Mouse (Mus musculus): ENCODE measurements around the gene Wfdc15a.

Gene Wfdc15a

DNA sequence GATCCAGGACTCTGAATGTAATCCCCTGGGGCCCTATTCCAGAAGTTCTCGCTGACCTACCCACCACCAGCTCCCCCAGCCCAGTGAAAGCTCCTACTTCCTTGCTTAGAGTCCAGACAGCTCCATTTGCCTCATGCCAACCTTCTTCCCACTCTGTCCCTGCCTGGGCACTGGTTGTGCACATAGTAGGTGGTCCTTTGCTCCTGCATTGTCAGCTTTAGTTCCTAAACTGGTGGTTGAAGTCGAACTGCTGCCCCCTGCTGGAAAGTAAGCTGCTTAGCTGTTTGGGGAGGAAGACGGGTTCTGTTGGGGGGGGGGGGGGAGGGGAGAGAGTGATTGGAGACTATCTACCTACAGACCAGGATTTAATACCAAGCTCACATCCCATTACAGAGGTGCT, 19.8 kb downstream of the Wfdc15a start:
- no peak for DNase-seq (ENCODE audit: extremely low read depth, insufficient read length, low spot score)

DNA sequence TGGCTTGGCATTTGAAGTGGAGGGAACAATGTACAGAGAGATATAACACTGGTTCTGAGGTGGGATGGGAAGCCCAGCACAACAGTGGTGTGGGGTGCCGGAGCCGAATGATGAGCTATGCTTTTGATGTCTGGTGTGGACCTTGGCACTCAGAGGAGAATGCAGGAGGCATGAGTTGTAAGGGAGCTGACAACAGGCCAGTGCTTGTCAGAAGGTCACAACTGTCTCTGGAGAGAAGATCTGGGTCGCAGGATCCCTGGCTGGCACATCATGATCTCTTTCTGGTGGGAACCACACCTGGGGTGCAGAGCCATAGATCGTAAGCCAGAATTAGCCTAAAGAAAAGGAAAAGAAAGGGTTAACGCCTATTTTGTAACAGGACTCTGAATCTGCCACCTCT, 22.1 kb downstream of the Wfdc15a start:
- DNase-seq (ENCODE audit: extremely low read depth, insufficient read length, low spot score) = no peak

DNA sequence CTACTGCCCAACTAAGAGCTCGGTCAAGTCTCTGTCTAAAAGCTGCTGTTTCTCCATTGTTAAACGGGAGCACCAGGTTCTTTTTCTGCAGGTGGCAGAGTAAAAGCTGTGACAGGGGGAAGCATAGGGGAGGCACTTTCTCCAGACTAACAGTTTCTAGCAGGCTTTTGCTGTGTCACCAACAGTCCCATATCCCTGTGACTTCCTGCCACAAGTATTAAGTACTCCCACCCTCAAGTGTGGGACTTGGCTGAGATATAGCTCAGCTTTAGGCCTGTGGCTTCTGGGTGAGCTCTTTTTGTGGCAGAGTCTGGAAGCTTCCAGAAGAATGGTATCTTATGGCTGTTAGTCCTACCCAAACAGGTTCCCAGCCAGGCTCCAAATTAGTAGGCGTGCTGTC, 24.1 kb downstream of the Wfdc15a start:
- no peak for DNase-seq (ENCODE audit: extremely low read depth, insufficient read length, low spot score)

DNA sequence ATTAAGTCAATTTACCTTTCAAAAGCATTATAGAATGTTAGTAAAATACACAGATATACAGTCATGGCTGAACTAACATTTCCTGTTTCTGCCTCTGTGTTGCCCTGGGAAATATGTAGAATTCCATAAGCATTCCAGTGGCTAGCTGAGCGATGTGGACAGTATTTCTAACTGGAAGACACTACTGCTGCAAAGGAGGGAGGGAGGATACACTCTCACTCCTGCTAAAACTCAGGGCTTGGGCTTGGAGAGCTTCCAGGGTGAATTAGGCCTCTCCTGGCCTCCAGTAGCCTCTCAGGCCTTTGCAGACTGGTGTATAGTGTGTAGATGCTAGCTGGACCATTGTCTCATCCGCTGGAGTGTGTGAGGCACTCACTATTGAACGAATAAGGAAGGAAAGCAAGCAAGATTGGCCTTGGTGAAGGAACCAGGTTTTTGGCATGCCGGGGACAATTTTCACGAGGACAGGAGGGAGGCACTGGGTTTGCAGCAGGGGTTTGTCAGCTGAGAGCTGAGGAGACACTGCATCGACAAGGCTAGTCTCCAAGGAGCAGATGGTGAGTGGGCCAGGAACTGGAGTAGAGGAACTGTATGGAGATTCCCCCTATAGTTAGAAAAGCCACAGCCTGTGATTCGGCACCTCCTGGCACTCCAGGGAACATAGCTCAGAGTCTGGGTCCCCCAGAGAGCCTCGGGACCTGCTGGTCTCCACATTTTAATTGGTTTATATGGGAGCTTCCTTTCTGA, 25.1 kb downstream of the Wfdc15a start:
- no peak for DNase-seq (ENCODE audit: extremely low read depth, insufficient read length, low spot score)

DNA sequence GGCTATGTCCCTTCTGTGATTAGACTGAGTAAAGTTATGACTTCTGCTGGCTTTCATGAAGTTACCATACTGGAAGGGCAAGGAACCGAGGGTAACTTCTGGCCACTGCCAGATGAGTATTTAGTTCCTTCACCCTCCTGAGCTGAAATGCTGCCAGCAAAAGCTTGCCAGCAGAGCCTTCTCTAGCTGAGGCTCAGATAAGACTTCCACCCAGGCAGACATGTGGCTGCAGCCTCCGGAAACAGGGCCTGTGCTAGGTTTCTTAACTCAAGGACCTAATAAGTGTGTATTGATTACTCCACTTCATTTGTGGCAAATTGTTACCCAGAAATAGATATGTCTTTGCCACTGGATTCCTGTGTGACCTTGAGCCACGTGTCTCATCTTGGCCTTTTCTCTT, 26.5 kb downstream of the Wfdc15a start:
- DNase-seq (ENCODE audit: extremely low read depth, insufficient read length, low spot score) = no peak

DNA sequence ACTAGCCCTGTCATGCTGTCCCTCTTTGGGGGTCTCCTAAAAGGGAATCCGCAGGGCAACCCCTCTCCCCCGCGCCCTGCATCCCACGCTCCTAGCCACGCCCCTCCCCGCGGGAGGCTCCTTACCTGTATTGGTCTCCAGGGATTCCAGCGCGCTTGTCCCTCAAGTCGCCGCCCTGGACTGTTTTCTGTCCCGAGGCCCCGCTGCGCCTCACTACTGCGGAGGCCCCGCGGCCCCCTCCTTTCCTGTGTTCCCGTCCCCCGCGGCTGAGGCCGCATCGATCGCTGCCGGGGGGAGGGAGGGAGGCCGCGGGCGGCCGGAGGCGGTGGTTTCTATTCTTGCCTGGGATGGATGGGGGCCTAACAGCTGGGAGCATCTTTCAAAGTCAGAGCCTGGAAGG, 29.0 kb downstream of the Wfdc15a start, which contains the start of gene Kcns1:
Gene Kcns1, minus strand, starts transcription at position 212 of the 400 bp plus-strand sequence.
- no peak for DNase-seq (ENCODE audit: extremely low read depth, insufficient read length, low spot score)

DNA sequence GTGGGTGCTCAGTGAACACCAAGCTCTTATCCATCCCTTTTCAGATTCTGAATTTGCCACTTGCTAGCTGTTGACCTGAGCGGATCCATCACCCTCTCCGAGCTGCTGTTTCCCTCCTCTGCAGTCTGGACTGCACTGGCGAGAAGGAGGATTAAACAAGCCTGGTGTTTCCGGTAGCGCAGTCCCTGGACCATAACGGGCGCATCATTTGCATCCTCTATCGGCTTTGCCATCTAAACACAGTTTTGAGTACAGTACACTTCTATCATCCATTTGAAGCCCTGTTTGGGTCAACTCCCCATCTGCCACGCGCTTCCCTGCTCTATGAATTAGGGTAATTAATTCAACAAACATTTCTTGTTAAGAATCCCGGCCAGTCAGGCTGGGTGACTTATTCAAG, 29.6 kb downstream of the Wfdc15a start:
- DNase-seq (ENCODE audit: extremely low read depth, insufficient read length, low spot score) = no peak

DNA sequence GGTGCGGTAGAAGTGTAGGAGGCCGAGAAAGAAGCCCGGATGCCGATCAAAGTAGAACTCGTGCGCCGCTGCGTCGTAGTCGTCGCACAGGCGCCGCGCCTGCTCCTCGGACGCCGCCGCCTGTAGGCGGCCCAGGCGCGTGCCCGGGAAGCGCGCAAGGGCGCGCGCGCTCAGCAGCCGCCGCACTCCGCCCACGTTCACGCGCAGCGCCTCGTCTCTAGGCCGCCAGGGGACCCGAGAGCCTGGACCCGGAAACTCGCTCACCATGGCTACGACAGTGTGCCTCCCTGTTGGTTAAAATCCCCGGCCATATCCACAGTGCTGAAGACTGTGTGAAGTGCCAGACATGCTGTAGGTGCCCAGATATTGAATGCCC, 31.4 kb downstream of the Wfdc15a start:
- no peak for DNase-seq (ENCODE audit: extremely low read depth, insufficient read length, low spot score)

DNA sequence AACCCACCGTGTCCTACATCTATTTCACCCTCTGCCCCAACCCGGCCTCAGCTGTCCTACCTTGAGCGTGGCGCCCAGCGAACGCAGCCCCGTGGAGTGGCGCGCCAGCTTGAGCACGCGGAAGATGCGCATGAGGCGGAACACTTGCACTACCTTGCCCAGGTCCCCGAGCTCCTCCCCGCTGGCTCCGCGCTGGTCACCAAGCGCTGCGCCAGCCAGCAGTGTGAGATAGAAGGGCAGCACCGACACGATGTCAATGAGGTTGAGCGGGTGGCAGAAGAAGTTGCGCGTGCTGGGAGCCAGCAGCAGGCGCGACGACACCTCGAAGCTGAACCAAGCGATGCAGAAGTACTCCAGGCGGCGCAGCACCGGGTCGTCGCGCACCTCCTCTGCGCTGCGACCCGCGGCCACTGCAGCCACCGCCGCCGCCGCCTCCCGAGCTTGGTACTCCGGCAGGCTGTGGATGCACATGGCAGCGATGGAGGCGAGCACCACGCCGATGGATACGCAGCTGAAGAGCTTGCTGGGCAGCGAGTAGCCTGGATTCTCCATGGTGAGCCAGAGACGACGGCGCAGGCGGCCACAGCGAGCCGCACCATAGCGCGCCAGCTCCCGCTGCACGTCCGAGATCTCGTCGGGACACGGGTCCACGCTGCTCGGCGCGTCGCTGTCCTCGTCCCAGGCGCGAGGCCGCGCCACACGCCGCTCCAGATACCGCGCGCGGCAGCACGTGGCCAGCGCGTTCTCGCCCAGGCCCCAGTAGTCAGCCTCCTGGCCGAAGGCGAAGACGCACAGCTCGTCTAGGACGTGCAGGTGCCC, 32.0 kb downstream of the Wfdc15a start:
- no peak for DNase-seq (ENCODE audit: extremely low read depth, insufficient read length, low spot score)

DNA sequence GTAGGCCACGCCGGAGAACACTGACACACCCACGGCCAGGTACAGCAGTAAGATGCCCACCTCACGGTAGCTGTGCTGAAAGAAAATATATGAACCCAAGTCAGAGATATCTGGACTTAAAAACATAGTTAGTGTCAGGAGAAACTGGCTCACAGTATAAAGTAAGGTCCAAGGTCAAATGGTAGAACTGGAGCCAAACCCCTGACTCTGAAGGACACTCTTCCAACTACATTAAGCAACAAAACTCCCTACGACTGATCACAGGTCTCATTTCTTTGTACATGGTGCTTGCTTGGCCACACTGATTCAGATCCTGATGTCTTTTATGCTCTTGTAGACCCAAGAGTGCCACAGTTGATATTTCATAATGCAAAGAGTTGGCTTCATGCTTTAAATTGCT, 35.0 kb downstream of the Wfdc15a start:
- DNase-seq (ENCODE audit: extremely low read depth, insufficient read length, low spot score) = no peak

DNA sequence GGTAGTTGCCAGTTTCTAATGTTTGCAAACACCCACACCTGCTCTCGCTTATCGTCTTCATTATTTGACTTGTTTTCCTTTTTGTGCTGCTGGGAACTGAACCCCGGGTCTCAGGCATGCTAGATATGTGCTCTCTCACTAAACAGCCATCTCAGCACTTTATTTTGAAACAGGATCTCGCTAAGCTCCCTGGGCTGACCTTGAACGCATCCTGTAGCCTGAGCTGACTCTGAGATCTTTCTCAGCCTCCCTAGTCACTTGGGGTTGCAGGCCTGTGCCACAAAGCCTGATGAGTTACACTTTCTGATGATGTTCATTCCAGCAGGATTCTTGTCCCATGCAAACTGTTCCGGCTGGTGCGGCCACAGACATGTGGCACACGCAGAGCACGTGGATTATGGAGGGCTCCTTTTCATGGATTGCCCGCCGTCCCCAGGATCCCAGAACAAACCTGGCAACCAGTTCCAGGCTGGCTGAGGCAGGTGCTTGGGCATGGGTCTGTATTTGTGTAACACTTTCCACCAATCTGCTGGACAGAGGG, 38.3 kb downstream of the Wfdc15a start:
- DNase-seq (ENCODE audit: extremely low read depth, insufficient read length, low spot score) = no peak

DNA sequence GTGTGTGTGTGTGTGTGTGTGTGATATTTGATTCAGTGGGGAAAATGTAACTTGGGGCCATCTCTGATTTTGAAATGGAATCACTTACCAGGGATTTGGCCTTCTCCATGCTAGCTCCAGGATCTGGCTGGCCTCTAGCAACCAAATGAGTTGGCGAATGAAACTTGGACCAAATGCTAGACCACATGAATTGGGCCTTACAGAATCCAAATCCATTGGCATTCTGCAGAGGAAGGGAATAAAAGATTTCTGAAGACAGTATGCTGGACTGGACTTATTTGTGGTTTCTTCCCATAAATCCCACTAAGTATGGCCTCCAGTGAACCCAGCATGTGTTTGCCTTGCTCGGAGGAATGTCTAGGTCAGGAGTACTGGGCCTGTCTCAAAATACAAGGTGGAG, 41.1 kb downstream of the Wfdc15a start:
- DNase-seq (ENCODE audit: extremely low read depth, insufficient read length, low spot score) = no peak

DNA sequence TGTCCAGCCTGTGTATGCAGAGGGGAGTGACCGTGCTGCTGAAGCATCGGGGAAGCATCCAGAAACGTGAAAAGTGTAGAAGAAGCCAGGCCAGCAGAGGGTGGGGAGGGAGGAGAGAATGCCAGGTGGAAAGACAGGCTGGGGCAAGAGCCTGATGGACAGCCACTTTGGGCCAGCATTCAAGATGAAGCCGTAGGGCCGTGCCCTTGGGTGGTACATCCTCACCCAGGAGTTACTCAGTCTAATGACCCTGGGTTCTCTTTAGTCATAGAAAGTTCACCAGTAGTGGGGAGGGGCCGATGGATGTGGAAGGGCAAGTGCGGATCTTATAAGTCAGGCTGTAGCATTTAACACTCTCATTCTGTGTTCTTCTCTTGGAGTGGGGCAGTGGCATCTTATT, 43.8 kb downstream of the Wfdc15a start:
- no peak for DNase-seq (ENCODE audit: extremely low read depth, insufficient read length, low spot score)

DNA sequence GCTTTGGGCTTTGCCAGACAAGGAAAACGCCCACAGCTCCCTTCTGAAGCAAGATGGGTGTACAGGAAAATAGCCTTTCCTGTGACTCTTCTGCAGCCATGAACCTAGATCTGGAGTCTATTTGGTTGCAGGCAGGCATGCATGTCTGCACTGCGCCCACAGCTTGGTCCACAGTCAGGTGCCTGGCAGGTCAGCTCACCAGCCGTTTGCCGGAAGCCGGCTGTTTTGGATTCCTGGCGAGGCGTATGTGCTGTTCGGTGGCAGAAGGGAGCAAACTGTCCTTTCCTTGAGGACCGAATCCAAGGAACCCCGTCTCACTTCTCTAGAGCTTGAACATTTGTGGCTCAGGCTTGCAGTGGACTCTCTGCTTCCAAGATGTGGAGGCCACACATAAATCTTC, 45.9 kb downstream of the Wfdc15a start:
- DNase-seq (ENCODE audit: extremely low read depth, insufficient read length, low spot score) = no peak

DNA sequence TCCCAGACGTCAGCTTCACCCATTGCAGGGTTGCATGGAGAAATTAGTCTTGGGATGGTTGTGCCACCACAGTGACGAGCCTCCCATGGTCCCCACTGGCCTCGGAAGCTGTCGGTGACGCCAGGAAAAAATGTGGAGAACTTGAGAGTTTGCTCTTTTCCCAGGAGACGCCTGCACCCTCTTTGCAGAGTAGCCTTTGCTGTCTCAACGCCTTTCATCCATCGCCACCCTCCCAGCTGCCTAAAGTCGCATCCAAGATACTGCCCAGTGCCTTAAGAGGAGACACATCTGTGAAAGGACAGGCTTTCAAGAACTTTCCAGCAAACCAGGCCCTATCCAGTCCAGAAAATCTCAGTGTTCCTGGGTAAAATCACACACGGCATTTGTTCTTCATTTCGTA, 47.6 kb downstream of the Wfdc15a start:
- no peak for DNase-seq (ENCODE audit: extremely low read depth, insufficient read length, low spot score)

DNA sequence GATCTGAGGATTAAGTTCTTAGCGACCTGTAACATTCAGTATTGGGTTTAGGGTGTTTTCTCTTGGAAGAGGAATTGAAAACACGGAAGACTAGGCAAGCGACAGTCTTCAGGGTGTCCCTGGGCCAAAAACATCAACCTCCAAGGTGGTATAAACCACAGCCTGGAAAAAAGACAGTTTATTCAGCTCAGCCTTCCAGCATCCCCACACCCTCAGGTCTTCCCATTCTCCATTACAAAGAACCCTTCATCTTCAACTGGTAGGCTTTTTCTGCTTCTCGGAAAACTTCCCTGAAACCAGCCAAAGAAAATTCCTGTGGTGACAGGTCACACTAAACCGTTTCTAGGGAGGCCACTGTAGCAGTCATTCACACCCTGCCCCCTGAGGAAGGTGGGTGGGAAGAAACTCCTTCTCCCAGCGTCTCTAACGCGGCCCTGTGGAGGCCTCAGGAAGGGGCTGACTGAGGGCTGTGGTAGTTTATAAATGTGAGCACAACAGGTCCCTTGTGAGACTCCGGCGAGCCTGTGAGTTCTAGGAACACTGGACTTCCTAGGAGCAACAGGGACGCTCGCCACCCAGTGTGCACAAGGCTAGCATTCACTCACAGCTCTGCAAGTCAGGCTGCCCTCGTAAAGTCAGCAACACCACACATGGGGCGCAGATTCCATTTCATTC, 49.7 kb downstream of the Wfdc15a start:
- DNase-seq (ENCODE audit: extremely low read depth, insufficient read length, low spot score) = no peak

Measured in 3134 (cell line).